Mouse (Mus musculus): ENCODE measurements around the gene Aadacl2. TPM values are rescaled to one million over a fixed set of nuclear protein-coding genes. Genes with fewer than 3 reads are reported as not detected.

The Aadacl2 gene
- polyA plus RNA-seq, 1 experiment = not detected

DNA sequence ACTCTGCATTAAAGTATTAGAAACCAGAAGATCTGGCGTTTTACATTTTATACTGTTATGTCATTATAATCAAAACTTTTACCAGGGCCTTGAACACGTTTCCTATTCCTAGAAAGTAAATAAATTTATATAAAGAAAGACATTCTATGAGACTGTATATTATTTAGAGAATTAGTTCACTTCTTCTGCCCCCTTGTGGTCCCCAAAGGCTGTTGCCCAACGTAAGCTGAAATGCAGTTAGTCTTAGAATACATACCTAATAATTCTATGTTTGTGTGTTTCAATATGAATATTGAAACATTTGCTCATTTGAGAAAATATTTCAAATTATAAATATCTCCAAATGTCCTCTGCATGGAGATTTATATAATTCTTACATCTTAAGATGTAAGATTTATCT lies 49.9 kb downstream of the Aadacl2 start:
- no peak for TF ChIP-seq CTCF (IDR thresholded peaks at IDR 0.05; ENCODE audit: insufficient read depth, low read depth, low read length)
- TF ChIP-seq POLR2A (IDR thresholded peaks at IDR 0.05; ENCODE audit: insufficient read depth, low read depth, low read length) = no peak
- Histone ChIP-seq H3K4me3 (ENCODE audit: insufficient read depth, low read depth, low read length) (no peak overlapping the region), H3K4me1 (ENCODE audit: control insufficient read depth, insufficient read depth, low read length) (no peaks in the 10 kb centered on the region), H3K27ac (ENCODE audit: insufficient read depth, low read depth, low read length) (no peak overlapping the region)
- 32% methylated on average over 3 of the region's 3 CpGs for WGBS

DNA sequence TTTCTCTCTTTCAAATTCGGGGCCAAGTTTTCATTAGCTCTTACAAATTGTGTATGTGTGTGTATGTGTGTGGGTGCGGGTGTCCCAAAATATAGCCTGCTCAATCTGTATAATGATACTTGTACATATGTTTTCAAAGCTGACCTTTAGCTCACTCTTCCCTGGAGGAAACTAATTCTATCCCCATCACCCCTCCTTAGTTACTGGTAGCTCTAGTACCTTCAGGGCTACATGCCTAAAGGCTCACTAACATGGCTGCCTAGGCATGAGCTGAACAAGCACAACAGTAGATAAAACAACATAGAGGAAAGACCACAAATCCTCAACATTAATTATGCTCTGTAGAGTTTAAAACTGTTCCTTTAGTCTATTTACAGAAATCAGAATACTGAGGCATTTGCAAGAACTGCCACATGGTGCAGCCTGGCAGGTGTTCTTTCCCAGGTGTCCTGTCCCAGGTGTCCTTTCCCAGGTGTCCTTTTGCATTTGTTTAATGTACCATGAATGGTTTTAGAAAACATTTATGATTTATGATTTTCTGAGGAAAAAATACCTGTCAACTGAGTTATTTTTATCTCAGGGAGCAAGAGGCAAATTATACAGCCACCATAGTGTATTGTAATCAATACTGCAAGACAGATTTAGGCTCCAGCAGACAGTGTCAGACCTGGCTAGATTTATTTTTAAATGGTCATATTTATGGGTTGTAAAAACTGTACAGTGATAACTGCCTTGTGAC lies 50.7 kb downstream of the Aadacl2 start:
- WGBS = 90% methylated on average over 2 of the region's 2 CpGs
- TF ChIP-seq CTCF (IDR thresholded peaks at IDR 0.05; ENCODE audit: insufficient read depth, low read depth, low read length) = no peak
- no peak for TF ChIP-seq POLR2A (IDR thresholded peaks at IDR 0.05; ENCODE audit: insufficient read depth, low read depth, low read length)
- Histone ChIP-seq H3K4me1 (ENCODE audit: control insufficient read depth, insufficient read depth, low read length) (no peaks in the 10 kb centered on the region), H3K4me3 (ENCODE audit: insufficient read depth, low read depth, low read length) (no peak overlapping the region), H3K27ac (ENCODE audit: insufficient read depth, low read depth, low read length) (no peak overlapping the region)

DNA sequence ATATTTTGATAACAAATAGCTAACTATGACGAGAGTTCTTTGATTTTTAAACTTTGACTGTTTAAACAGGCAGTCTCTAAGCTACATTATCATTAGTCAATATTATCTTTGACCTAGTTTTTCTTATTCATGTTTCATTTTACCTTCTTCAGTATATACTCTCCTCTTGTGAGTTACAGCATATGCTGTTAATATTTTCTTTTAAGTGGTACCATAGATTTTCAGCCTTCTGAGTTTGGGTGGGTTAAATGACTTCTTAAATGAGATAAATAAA lies 51.2 kb downstream of the Aadacl2 start:
- Histone ChIP-seq H3K4me1 (ENCODE audit: control insufficient read depth, insufficient read depth, low read length) (no peaks in the 10 kb centered on the region), H3K27ac (ENCODE audit: insufficient read depth, low read depth, low read length) (no peak overlapping the region), H3K4me3 (ENCODE audit: insufficient read depth, low read depth, low read length) (no peak overlapping the region)
- 91% methylated on average over 1 of the region's 1 CpGs for WGBS
- TF ChIP-seq POLR2A (IDR thresholded peaks at IDR 0.05; ENCODE audit: insufficient read depth, low read depth, low read length) (no peak), CTCF (IDR thresholded peaks at IDR 0.05; ENCODE audit: insufficient read depth, low read depth, low read length) (no peak)

Other genes with a start within 250 kb of the Aadacl2 start
- not detected in 2 replicates for gene Gm8298, start 145.7 kb upstream of the Aadacl2 start, polyA plus RNA-seq (2012; ENCODE audit: insufficient read depth, insufficient read length, low replicate concordance, missing spikeins)
- not detected in 2 replicates for gene C130079G13Rik, start 81.5 kb upstream of the Aadacl2 start, polyA plus RNA-seq (2012; ENCODE audit: insufficient read depth, insufficient read length, low replicate concordance, missing spikeins)
- gene Aadac, start 19.0 kb downstream of the Aadacl2 start, polyA plus RNA-seq (2012; ENCODE audit: insufficient read depth, insufficient read length, low replicate concordance, missing spikeins) = not detected in 2 replicates
- not detected in 2 replicates for gene Sucnr1, start 75.1 kb downstream of the Aadacl2 start, polyA plus RNA-seq (2012; ENCODE audit: insufficient read depth, insufficient read length, low replicate concordance, missing spikeins)